Mouse (Mus musculus) ES-Bruce4 (cell line): ENCODE data around the gene Rac1. TPM values are rescaled to one million over a fixed set of nuclear protein-coding genes. Genes with fewer than 3 reads are reported as not detected.

ENCODE experiments used
- H3K27ac ChIP-seq: 2 replicates; pipeline ENCODE4 v1.5.1; 2012; ENCODE audit warnings: low read length, inconsistent platforms; ENCODE audit not compliant: insufficient read depth
- H3K27me3 ChIP-seq: 2 replicates; pipeline ENCODE4 v1.6.1; 2012; ENCODE audit warnings: mild to moderate bottlenecking, low read length, inconsistent platforms; ENCODE audit not compliant: control insufficient read depth, poor library complexity, insufficient read depth, severe bottlenecking
- H3K36me3 ChIP-seq: 2 replicates; pipeline ENCODE4 v1.6.1; 2012; ENCODE audit warnings: inconsistent platforms, mild to moderate bottlenecking, low read length, moderate library complexity; ENCODE audit not compliant: control insufficient read depth, poor library complexity, insufficient read depth, severe bottlenecking
- H3K4me1 ChIP-seq: one replicate; pipeline ENCODE4 v1.8.1; 2011; ENCODE audit warnings: low read length; ENCODE audit not compliant: control insufficient read depth, insufficient read depth
- H3K4me3 ChIP-seq: 2 replicates; pipeline ENCODE4 v1.5.1; 2011; ENCODE audit warnings: low read depth, mild to moderate bottlenecking, low read length
- H3K9ac ChIP-seq: 2 replicates; pipeline ENCODE4 v1.6.1; 2012; ENCODE audit warnings: low read depth, mild to moderate bottlenecking, inconsistent platforms; ENCODE audit not compliant: poor library complexity, severe bottlenecking
- H3K9me3 ChIP-seq: replicated peaks from 2 replicates; pipeline ENCODE4 v1.6.1; 2012; ENCODE audit warnings: mild to moderate bottlenecking, low read length, inconsistent platforms; ENCODE audit not compliant: control insufficient read depth, poor library complexity, insufficient read depth, severe bottlenecking
- CTCF ChIP-seq: IDR thresholded peaks from one replicate; pipeline ENCODE4 v1.8.1; 2011; ENCODE audit warnings: low read depth, low read length
- EP300 ChIP-seq: IDR thresholded peaks from 2 replicates; pipeline ENCODE4 v1.6.1; 2011; ENCODE audit warnings: low read depth, low read length; ENCODE audit not compliant: insufficient read depth
- POLR2A ChIP-seq: IDR thresholded peaks from one replicate; pipeline ENCODE4 v1.8.1; 2011; ENCODE audit warnings: low read length; ENCODE audit not compliant: insufficient read depth
- polyA plus RNA-seq: library from polyadenylated mRNA; stranded (reverse); fragments of >200 nt; gene quantifications from 2 replicates; pipeline ENCODE4 v1.2.4, GENCODE M21; 2011; ENCODE audit warnings: low read depth; ENCODE audit not compliant: missing spikeins, insufficient read depth, insufficient read length

Rac1 gene
- polyA plus RNA-seq, 1 experiment = 278 TPM

DNA sequence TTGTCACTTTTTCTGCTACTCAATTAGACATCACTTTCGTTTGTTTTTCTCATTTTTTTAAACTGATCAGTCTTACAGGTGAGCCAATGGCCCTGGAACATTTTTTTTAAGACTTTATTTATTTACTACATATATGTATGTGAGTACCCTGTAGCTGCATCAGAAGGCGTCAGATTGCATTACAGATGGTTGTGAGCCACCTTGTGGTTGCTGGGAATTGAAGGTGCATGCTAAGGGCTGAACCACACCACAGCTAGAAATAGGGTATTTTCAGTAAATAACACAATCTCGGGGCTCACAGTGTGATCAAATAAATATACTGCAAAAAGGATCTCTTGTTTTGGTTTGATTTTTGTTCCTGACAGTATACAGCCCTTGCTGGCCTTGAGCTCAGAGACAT, 30.4 kb downstream of the Rac1 start:
- no peaks in the 10 kb centered on the region for H3K36me3 ChIP-seq

DNA sequence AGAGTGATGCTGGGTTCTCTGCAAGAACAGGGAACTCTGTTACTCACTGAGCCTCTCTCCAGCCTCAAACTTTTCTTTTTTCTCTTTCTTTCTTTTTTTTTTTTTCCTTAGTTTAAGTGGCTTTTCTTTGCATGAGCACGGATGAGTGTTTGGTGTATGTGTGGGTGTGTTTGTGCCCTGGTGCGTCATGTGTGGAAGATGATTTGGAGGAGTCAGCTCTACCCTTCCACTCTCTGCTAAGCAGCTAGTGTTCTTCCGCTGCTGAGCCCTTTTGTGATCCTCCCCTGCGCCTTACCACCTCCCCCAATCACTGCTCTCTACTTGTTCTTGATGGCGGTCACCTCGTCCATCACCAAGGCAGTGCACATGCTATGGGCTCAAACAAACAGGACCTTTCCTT, 32.1 kb downstream of the Rac1 start:
- H3K4me3 ChIP-seq = no peak overlapping the region
- H3K4me1 ChIP-seq = no peaks in the 10 kb centered on the region
- no peaks in the 10 kb centered on the region for H3K9me3 ChIP-seq
- H3K9ac ChIP-seq = no peak overlapping the region
- no peaks in the 10 kb centered on the region for H3K36me3 ChIP-seq
- TF ChIP-seq POLR2A (no peak), CTCF (no peak), EP300 (no peak)
- no peak overlapping the region for H3K27ac ChIP-seq
- H3K27me3 ChIP-seq = no peaks in the 10 kb centered on the region

More for the DNA sequence above, 30.4 kb downstream of the Rac1 start:
- H3K27ac ChIP-seq = no peak overlapping the region
- no peak overlapping the region for H3K4me3 ChIP-seq
- no peak overlapping the region for H3K9ac ChIP-seq
- TF ChIP-seq EP300 (no peak), CTCF (no peak), POLR2A (no peak)
- H3K9me3 ChIP-seq = no peaks in the 10 kb centered on the region
- no peaks in the 10 kb centered on the region for H3K27me3 ChIP-seq
- no peaks in the 10 kb centered on the region for H3K4me1 ChIP-seq

DNA sequence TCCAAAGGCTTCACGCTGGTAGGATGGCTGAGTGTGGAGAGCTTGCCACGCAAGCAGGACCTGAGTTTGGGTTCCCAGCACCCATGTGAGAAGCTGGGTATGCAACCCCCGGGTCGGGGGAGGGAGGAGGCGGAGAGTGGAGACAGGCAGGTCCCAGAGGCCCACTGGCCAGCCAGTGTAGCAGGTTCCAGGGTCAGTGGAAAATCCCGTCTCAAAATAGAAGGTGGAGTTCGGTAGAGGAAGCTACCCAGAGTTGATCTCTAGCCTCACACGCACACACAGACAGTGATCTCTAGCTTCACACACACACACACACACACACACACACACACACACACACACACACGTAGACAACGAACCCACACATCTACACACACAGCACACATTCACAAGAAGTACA, 34.7 kb downstream of the Rac1 start:
- TF ChIP-seq CTCF (no peak), EP300 (no peak), POLR2A (no peak)
- Histone ChIP-seq H3K27ac (no peak overlapping the region), H3K36me3 (no peaks in the 10 kb centered on the region), H3K4me3 (no peak overlapping the region), H3K9me3 (no peaks in the 10 kb centered on the region), H3K9ac (no peak overlapping the region), H3K4me1 (no peaks in the 10 kb centered on the region), H3K27me3 (no peaks in the 10 kb centered on the region)

DNA sequence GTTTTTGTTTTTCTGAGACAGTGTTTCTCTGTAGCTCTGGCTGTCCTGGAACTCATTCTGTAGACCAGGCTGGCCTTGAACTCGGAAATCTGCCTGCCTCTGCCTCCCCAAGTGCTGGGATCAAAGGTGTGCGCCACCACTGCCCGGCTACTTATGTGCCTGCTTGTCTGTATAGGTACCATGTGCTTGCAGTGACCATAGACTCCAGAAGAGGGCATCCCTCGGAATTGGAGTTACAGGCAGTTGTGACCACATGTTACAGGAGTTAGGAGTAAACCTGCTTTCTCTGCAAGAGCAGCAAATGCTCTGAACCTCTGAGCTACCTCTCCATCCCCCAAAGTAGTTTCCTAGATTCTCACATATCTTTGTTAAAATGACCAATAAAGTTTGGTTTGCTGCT, 36.1 kb downstream of the Rac1 start:
- H3K9ac ChIP-seq = no peak overlapping the region
- H3K4me1 ChIP-seq = no peaks in the 10 kb centered on the region
- no peak overlapping the region for H3K27ac ChIP-seq
- no peak overlapping the region for H3K4me3 ChIP-seq
- no peak for TF ChIP-seq EP300
- no peak for TF ChIP-seq POLR2A
- no peak for TF ChIP-seq CTCF
- no peaks in the 10 kb centered on the region for H3K27me3 ChIP-seq
- H3K9me3 ChIP-seq = no peaks in the 10 kb centered on the region
- no peaks in the 10 kb centered on the region for H3K36me3 ChIP-seq

DNA sequence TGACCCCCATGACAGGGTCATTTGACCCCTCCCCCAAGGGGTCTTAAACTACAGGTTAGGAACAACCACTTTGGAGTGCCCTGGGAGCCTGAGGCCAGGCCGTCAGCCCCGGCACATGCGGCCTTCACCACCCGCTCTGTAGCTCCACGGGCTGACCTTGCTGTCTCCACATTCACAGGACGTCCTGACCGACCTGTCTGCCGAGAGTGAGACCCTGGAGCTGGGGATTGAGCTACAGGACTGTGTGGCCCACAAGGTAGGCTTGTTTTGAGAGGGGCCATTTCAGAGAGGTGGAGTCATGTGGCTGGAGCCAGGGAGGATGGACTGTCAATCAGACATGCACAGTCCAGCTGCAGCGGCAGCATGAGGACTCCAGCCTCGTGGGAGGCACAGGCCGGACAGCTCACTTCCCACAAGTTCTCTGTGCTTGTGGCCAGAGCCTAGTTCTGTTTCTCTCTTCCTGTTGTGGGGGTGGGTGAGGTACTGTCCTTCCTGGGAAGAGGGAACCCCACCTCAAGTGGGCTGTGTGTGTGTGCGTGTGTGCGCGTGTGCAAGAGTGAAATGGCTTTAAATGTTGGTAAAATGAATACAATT, 38.0 kb downstream of the Rac1 start:
- no peak for TF ChIP-seq EP300
- no peak overlapping the region for H3K27ac ChIP-seq
- no peaks in the 10 kb centered on the region for H3K4me1 ChIP-seq
- H3K4me3 ChIP-seq = no peak overlapping the region
- H3K36me3 ChIP-seq = no peaks in the 10 kb centered on the region
- no peaks in the 10 kb centered on the region for H3K9me3 ChIP-seq
- H3K9ac ChIP-seq = no peak overlapping the region
- no peaks in the 10 kb centered on the region for H3K27me3 ChIP-seq

DNA sequence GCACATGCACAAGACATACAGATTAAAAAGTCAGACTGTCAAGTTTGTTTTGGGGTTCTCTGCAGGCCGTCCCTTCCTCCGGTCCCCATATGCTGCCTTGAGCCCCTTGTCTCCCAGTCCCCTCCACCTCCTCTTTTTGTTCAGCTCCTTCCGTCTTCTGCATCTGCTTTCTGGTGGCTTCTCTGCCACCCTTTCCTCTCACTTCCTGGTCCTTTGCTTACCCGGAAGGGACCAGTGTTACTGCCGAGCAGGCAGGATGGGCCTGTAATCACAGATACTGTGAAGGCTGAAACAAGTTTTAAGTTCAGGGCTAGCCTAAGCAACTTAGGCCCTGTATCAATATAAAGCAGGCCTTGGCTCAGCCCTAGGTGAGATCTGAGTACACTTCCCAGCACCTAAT, 39.8 kb downstream of the Rac1 start:
- Histone ChIP-seq H3K4me1 (no peaks in the 10 kb centered on the region), H3K27me3 (no peaks in the 10 kb centered on the region), H3K4me3 (no peak overlapping the region), H3K9me3 (no peaks in the 10 kb centered on the region), H3K27ac (no peak overlapping the region), H3K9ac (no peak overlapping the region), H3K36me3 (no peaks in the 10 kb centered on the region)
- TF ChIP-seq POLR2A (no peak), EP300 (no peak), CTCF (no peak)
